Mouse (Mus musculus) activated CD4-positive, CD25-positive, alpha-beta regulatory T cell, adult 4 months (primary cell): ENCODE measurements around the gene Scube3. TPM values are rescaled to one million over a fixed set of nuclear protein-coding genes. Genes with fewer than 3 reads are reported as not detected.

ENCODE experiments used
- ATAC-seq: one replicate; pipeline ENCODE4 v1.8.0; 2017
- polyA plus RNA-seq, 2 experiments: library from polyadenylated mRNA; unstranded; fragments of 100-300 nt; shearing (Covaris generic); gene quantifications; one replicate each; pipeline ENCODE4 v1.2.1; 2017

The Scube3 gene
- polyA plus RNA-seq, 2 experiments from 2014 or later = not detected

DNA sequence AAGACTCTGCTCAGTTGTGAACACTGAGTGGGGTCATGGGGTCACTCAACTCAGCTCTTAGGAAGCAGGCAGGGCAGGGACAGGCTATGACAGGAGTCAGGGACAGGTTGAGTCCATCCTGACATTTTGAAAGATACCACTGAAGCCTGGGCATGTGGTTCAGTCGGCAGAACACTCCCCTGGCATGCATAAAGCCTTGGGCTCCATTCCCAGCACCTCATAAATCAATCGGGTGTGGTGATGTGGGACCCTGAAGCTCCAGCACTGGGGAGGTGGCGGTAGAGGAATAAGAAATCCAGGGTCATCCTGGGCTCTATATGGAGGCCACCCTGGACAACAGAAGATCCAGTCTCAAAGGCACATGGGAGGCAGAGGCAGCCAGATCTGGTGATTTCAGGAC lies 6.4 kb upstream of the Scube3 start:
- no peak for ATAC-seq

DNA sequence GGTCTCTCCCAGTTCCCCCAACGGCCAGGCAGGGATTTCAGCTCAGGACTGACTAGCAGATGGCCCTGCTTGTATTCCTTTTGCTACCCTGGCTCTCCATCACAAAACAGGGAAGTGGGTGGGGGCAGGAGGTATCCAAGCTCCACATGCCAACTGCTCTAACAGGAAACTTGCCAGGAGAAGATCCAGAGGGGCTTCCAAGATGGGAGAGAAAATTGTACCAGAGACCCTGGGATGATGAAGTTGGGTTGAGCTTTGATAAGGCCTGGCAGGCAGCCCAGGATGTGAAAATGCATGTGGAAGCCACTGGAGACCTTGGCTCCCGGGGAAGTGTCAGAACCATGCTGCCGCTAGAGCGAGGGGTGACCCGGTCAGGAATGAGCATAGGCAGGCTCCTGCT lies 5.7 kb upstream of the Scube3 start:
- no peak for ATAC-seq

GRCm38 (mm10) chr17:28138013-28138412 lies 3.9 kb upstream of the Scube3 start:
- no peak for ATAC-seq

DNA sequence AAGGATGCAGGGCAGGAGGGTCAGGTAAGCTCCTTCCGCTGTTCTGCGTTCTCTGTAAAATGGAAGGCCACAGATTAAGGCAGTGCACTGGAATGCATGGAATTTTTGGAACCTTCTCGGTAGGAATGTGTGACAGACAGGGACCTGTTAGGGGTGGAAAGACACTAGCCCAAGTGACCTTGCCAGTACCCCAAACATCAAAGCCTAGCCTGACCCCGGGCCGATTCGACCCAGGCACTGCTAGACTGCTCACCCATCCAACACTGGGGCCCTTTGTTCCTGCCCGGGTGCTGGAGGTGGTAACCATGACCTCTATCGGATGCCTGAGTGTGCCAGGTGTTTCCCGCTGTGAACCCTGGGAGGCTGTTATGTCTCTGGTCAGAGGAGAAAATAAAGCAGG lies 3.3 kb upstream of the Scube3 start:
- no peak for ATAC-seq

DNA sequence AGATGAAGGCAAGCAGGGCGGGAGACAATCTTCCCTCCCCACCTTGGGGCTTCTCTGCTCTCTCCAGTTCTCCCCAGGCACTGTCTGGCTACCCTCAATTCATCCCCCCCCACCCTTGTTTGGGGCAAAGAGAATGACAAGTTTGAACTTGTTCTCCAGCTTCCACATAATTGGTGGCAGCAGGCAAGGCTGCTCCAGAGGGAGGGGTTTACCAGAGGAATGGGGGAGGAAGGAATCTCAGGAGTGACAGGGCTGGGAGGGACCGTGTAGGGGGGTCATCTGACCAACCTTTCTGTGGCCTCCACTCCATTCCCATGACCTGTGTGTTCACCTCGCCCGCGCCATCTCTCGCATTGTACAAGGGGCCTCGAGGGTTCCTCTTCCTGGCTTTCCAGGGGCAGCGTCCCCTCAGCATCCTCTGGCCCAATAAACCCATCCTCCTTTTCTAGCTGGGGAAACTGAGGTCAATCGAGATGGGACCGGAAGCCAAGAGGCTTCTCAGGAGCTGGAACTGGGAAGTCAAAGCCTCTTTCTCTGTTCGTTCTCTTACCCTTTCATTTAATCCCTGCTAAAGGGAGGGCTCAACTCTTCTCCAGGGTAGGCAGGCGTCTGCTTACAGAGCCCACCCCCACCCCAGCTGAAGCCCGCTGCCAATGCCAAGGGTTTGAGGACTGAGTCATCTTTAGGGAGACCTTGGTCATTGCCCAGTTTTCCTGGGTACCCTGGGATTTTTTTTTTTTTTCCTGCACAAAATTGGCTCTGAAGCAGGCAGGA lies 1.3 kb upstream of the Scube3 start:
- ATAC-seq = no peak

- no peak for ATAC-seq
These were observed 713 bp upstream of the Scube3 start for GRCm38 (mm10) chr17:28141205-28141650.

GRCm38 (mm10) chr17:28142700-28143610 lies 1.0 kb downstream of the Scube3 start:
- no peak for ATAC-seq

GRCm38 (mm10) chr17:28143751-28144150 lies 1.8 kb downstream of the Scube3 start:
- ATAC-seq = no peak

GRCm38 (mm10) chr17:28144241-28144640 lies 2.3 kb downstream of the Scube3 start:
- no peak for ATAC-seq

DNA sequence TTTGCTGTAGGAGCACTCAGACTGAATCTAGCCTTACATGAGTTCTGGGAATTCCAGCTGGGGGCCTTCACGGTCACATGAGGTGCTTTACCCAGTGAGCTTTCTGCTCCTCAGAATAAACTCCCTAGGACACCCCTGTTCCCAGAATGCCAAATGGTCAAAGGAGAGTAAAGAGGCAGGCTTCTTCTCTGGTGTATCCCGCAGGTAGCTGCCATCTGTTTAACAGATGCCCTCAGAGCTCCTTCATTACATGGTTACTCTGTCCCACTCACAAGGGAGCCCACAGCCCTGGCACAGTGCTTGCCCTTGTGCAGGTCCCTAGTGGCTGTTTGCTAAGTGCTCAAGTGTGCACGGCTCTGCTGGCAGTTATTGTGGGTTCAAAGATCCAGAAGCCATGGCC lies 6.3 kb downstream of the Scube3 start:
- no peak for ATAC-seq

DNA sequence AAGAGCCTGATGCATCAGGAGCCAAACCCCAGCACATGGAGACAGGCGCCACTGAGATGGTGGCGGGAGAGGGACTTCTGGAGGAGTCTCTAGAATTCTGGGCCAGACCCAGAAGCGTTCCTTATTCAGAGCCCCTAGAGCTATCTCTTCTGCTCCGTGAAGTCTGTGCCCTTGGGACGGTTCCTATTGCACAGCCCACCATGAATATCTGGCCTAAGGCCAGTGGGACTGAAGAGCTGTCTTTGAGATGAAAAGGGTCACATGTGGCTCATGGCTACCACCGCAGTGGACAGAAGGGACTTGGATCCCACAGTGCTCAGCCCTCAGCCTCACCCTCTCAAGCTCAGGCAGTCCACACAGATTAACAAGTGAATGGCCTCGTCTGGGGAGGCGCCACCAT lies 7.8 kb downstream of the Scube3 start:
- no peak for ATAC-seq

DNA sequence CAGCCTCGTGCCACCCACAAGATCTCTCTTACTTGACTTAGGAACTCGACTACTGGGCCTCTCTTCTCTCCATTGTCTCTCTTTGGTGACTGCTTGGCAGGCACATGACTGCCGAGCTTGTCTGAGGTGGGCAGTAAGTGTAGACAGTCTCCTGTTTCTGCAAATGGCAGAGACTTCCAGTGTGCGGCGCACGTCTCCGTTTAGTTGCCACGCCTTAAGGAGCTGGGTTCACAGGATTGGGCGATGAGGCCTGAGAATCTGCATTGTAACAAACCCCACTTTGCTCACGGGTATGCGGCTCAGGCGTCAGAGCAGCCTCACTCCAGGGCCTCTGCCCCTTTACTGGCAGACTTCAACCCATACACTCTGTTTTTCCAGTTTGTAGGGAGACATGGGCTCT lies 8.5 kb downstream of the Scube3 start:
- no peak for ATAC-seq

DNA sequence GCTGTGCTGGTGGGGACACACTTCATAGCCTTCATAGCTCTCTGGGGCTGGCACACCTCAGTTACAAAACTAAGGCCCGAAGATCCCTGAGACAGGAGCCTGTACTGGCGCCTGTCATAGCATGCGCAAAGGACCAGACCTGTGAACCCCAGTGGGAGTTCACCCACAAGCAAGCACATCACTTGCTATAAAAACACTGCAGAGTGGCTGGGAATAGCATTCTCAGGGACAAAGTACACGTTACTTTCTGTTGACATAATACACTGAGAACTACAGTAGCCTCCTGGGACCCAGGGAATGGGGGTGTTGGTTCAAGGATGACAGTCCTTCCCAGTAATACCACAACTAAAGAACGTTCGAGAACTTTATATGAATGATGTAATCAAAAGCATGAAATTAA lies 11.2 kb downstream of the Scube3 start:
- no peak for ATAC-seq

GRCm38 (mm10) chr17:28154970-28155369 lies 13.0 kb downstream of the Scube3 start:
- no peak for ATAC-seq

DNA sequence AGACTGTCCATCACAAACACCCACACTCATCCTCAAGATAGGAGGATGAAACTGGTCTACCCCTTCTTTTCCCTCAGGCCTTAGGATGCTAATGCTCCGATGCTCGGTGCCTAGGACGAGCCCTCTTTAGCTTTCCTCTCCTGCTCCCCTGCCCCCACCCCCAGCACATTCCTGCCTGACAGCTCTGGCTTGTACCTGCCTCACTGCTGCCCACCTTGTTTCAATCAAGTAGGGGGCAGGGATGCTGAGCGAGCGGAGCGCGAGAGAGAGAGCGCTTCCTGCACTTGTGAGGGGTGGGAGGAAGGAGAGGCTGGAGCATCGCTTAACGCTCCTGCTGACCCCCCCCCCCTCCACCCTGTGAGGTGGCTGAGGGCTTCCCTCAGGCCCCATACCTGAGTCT lies 18.4 kb downstream of the Scube3 start:
- no peak for ATAC-seq

DNA sequence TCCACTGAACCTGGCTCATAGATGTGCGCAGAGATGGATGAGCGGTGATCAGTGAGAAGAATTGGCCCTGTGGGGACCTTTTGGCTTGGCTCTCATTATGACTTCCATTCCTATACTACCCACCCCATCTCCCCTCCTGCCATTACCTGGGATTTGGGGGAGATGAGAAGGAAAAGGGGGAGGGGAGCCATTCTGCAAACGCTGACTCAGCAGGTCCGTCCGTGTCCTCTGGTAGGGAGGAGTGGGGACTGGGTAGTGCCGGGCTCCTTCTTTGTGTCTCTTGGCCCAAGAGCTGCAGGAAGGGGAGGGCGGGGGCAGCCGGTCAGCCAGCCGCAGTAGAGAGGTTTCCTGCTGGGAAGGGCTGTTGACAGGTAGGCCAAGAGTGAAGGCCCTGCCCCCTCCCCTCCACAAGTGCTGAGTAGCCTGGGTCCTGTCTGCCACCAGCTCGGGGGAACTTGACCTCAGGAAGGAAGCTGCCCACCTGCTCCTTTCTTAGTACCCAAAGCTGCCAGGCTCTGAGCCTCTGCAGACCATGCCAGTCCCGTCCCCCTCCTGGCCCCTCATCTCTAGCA lies 19.5 kb downstream of the Scube3 start:
- no peak for ATAC-seq

- no peak for ATAC-seq
These were observed 21.7 kb downstream of the Scube3 start for GRCm38 (mm10) chr17:28163666-28164065.

DNA sequence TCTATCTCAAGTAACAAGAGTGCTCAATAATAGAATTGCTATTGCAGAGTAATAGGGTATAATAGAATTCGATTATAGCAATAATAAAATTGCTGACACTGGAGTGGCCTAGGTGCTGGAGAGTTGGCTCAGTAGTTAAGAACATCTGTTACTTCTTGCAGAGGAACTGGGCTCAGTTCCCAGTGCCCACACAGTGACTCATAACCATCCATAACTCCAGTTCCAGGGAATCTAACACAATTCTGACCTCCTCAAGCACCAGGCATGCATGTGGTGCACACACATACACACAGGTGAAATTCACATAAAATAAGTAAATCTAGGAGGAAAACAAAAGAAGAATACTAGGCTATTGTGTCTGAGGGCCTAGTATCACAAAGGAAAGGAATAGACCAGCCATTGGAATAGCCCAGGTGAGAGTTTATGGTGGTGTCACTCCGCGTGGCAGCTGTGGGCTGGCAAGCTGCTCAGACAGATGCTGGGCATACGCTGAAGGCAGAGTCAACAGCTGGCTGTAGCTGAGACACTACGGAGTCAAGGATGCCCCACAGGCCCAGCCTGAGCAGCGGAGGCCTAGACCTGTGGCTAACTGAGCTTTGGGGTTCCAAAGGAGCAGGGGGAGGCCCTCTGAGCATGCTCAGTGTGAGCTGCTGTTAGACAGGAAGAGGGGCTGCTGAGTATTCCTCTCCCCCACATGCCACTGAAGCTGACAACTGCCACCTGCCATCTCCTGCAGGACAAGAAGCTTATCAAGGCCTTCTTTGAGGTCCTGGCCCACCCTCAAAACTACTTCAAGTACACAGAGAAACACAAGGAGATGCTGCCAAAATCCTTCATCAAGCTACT lies 28.7 kb downstream of the Scube3 start:
- no peak for ATAC-seq

GRCm38 (mm10) chr17:28172690-28173089 lies 30.7 kb downstream of the Scube3 start:
- ATAC-seq = no peak

DNA sequence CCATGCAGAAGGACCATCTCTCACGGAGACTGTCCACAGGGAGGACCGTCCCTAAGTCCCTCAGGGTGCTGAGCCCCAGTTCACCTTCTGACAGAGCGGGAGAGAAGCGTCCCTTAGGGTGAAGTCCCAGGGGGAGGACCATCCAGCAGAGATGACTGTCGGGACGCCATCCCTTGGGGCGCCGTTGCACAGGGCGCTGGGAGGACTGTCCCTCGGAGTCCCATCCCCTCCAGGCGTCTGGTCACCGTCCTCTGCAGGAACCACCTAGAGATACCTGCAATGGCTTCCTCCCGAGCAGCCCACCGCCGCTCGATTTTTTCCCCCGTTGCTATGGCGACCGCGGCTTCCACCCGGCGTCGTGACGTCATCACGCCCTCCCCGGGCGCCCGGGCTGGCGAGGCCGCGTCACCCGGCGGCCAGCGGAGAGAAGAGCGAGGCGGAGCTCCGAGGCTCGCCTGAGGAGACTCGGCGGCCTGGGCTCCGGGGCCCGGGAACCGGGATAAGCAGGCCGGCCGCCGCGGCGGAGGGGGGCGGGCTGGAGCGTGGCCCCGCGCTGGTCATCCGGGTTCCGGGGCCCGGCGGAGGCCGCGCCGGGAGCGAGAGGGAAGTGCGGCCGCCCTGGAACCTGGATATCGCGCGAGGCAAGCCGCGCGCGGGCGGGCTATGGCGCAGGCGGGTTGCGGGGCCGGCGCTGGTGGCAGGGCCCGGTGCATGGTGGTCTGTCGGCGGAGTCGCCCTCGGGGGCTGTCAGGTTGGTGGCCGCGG lies 35.0 kb downstream of the Scube3 start, which contains the start of gene Zfp523:
Gene Zfp523, plus strand, starts transcription at position 355 of the 765 bp plus-strand sequence.
- peak; percentile 85 for ATAC-seq

GRCm38 (mm10) chr17:28177540-28178046 lies 35.7 kb downstream of the Scube3 start:
- ATAC-seq = no peak
